Mouse (Mus musculus): ENCODE measurements around the gene Ccdc120. TPM values are rescaled to one million over a fixed set of nuclear protein-coding genes. Genes with fewer than 3 reads are reported as not detected.

Gene Ccdc120
- total and polyA plus RNA-seq, 3 experiments: 0.76 to 10.2 (median 2.3) TPM

DNA sequence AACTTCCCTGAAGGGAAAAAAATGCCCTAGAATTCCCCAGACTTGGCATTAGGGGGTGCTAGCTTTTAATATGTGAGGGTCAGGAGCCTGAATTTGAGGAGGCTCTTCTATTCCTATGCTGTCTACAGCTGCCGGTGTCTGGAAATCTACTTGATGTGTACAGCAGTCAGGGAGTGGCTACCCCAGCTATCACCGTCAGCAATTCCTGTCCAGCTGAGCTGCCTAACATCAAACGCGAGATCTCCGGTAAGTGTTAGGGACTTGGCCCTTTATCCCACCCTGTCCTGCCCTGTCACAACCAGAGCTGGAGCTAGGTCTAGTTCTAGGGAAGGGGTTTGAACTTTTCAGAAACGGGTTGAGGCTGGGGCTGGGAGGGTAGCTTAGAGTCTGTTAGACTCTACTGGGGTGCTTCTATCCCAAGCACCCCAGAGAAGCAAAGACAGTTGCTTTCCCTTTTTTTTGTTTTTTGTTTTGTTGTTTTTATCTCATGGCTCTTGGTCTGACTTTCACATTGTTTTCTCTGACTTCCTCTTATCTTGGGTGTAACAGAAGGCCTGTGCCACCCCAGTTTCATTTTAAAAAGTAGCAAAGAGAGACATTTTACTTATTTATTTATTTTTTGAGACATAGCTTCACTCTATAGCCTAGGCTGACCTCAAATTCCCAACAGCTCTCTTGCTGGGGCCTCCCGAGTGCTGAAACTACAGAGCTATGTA lies 18.8 kb upstream of the Ccdc120 start:
- no peak overlapping the region; the same call in 1 of the 2 replicates for H3K4me3 ChIP-seq (ENCODE audit: low read depth, low read length)
- H3K27me3 ChIP-seq (ENCODE audit: insufficient read depth, low read length): no peaks in the 10 kb centered on the region
- ATAC-seq (ENCODE audit: extremely low read depth, insufficient number of reproducible peaks, low FRiP score, poor library complexity, severe bottlenecking) (peak; percentile 56; the same call in 1 of the 2 replicates), DNase-seq (ENCODE audit: low spot score) (no peak)
- peaks cover 87% of the 10 kb centered on the region for H3K36me3 ChIP-seq (replicated peaks)
- peak; percentile 31; the same call in 1 of the 2 replicates for TF ChIP-seq TAL1 (conservative IDR thresholded peaks at IDR 0.05; ENCODE audit: low read depth, low read length)
- no peak for TF ChIP-seq GATA1 (IDR thresholded peaks at IDR 0.05; ENCODE audit: borderline replicate concordance, low read length)
- TF ChIP-seq POLR2AphosphoS5 (IDR thresholded peaks at IDR 0.05; ENCODE audit: insufficient replicate concordance, low read depth, low read length): no peak
- no peak for TF ChIP-seq GATA2 (IDR thresholded peaks at IDR 0.05; ENCODE audit: borderline replicate concordance, low read depth, low read length)
- TF ChIP-seq CTCF (IDR thresholded peaks at IDR 0.05; ENCODE audit: low read depth, low read length): no peak
- H3K9me3 ChIP-seq (replicated peaks): no peaks in the 10 kb centered on the region
- H3K4me1 ChIP-seq (ENCODE audit: insufficient read depth, low read depth, low read length): peaks cover 68% of the 10 kb centered on the region

DNA sequence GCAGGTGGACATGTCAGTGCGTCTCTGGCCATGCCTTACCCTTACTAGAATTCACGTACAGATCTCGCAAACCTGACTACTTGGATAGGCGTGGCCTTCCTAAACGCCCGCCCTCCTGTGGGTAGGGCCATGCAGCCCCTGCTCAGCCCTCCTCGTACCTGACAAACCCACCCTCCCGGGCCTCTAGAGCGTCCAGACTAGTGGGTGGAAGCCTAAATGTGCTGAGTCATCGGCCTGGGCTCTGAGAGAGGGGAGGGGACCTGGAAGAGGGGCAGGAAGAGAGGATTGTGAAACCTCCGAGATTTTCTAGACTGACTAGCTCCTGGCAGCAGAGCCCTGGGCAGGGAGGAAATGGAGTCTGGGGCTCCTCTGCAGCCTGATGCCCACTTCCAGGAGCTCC lies 15.1 kb upstream of the Ccdc120 start:
- Histone ChIP-seq H3K9me3 (replicated peaks) (no peaks in the 10 kb centered on the region), H3K4me3 (ENCODE audit: low read depth, low read length) (peak overlapping the region; percentile 79; the same call in 1 of the 2 replicates), H3K36me3 (replicated peaks) (peaks cover 51% of the 10 kb centered on the region), H3K4me1 (ENCODE audit: insufficient read depth, low read depth, low read length) (peaks cover 67% of the 10 kb centered on the region), H3K27me3 (ENCODE audit: insufficient read depth, low read length) (no peaks in the 10 kb centered on the region)
- TF ChIP-seq TAL1 (conservative IDR thresholded peaks at IDR 0.05; ENCODE audit: low read depth, low read length) (no peak), GATA1 (IDR thresholded peaks at IDR 0.05; ENCODE audit: borderline replicate concordance, low read length) (no peak), POLR2AphosphoS5 (IDR thresholded peaks at IDR 0.05; ENCODE audit: insufficient replicate concordance, low read depth, low read length) (no peak), CTCF (IDR thresholded peaks at IDR 0.05; ENCODE audit: low read depth, low read length) (no peak), GATA2 (IDR thresholded peaks at IDR 0.05; ENCODE audit: borderline replicate concordance, low read depth, low read length) (no peak)
- ATAC-seq (ENCODE audit: extremely low read depth, insufficient number of reproducible peaks, low FRiP score, poor library complexity, severe bottlenecking): peak; percentile 19; the same call in 1 of the 2 replicates
- DNase-seq (ENCODE audit: low spot score): peak; percentile 39

DNA sequence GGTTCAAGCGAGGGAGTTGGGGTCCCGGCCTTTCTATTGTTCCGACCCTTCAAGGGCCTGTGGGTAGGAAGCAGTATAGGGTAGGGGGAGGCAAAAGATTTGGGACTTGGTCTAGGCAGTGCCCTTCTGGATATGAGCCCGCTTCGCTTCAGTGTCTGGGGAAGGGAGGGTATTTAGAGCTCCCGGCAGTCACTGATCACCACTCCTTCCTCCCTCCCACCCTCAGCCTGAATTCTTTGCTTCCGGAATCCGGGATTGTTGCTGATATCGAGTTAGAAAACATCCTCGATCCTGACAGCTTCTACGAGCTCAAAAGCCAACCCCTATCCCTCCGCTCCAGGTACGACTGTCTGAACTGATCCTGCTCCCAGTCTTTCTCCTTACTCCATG lies 14.6 kb upstream of the Ccdc120 start:
- DNase-seq (ENCODE audit: low spot score) (no peak), ATAC-seq (ENCODE audit: extremely low read depth, insufficient number of reproducible peaks, low FRiP score, poor library complexity, severe bottlenecking) (no peak)
- H3K4me3 ChIP-seq (ENCODE audit: low read depth, low read length): peak overlapping the region; percentile 79; the same call in 1 of the 2 replicates
- TF ChIP-seq CTCF (IDR thresholded peaks at IDR 0.05; ENCODE audit: low read depth, low read length) (no peak), GATA2 (IDR thresholded peaks at IDR 0.05; ENCODE audit: borderline replicate concordance, low read depth, low read length) (no peak), GATA1 (IDR thresholded peaks at IDR 0.05; ENCODE audit: borderline replicate concordance, low read length) (no peak), TAL1 (conservative IDR thresholded peaks at IDR 0.05; ENCODE audit: low read depth, low read length) (no peak), POLR2AphosphoS5 (IDR thresholded peaks at IDR 0.05; ENCODE audit: insufficient replicate concordance, low read depth, low read length) (no peak)
- no peaks in the 10 kb centered on the region for H3K27me3 ChIP-seq (ENCODE audit: insufficient read depth, low read length)
- H3K4me1 ChIP-seq (ENCODE audit: insufficient read depth, low read depth, low read length): peaks cover 63% of the 10 kb centered on the region
- H3K9me3 ChIP-seq (replicated peaks): no peaks in the 10 kb centered on the region
- peaks cover 46% of the 10 kb centered on the region for H3K36me3 ChIP-seq (replicated peaks)

DNA sequence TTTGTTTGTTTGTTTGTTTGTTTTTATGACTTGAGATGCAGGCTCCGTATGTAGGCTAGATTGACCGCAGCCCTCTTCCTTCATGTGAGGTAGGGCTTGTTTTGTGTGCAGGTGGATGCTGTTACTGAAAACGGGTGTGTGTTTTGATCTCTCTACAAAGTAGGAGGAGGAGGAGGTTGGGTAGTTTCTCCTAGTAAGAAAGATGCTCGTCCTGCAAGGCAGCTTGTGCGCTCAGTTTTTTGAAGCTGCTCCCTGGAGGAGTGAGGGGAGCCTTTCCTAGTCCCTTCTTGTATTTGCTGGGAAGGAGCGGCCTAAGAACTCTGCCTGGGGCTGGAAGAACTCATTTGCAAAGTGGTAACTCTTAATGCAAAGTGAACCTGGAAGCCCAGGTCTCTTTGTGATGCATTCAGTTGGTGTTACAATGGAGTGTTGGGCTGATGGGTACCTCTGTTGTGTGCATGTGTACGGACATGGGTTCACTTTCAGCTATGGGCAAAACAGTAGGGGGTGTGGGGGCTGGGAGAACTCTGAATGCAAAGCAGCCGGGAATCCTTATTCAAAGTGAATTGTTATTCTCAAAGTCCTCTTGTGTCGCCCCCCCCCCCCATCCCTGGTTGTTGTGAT lies 14.1 kb upstream of the Ccdc120 start:
- DNase-seq (ENCODE audit: low spot score) (no peak), ATAC-seq (ENCODE audit: extremely low read depth, insufficient number of reproducible peaks, low FRiP score, poor library complexity, severe bottlenecking) (no peak)
- H3K27me3 ChIP-seq (ENCODE audit: insufficient read depth, low read length): no peaks in the 10 kb centered on the region
- peaks cover 41% of the 10 kb centered on the region for H3K36me3 ChIP-seq (replicated peaks)
- TF ChIP-seq POLR2AphosphoS5 (IDR thresholded peaks at IDR 0.05; ENCODE audit: insufficient replicate concordance, low read depth, low read length) (no peak), GATA2 (IDR thresholded peaks at IDR 0.05; ENCODE audit: borderline replicate concordance, low read depth, low read length) (no peak), CTCF (IDR thresholded peaks at IDR 0.05; ENCODE audit: low read depth, low read length) (no peak), TAL1 (conservative IDR thresholded peaks at IDR 0.05; ENCODE audit: low read depth, low read length) (no peak), GATA1 (IDR thresholded peaks at IDR 0.05; ENCODE audit: borderline replicate concordance, low read length) (no peak)
- H3K4me3 ChIP-seq (ENCODE audit: low read depth, low read length): peak overlapping the region; percentile 79; the same call in 1 of the 2 replicates
- H3K4me1 ChIP-seq (ENCODE audit: insufficient read depth, low read depth, low read length): peaks cover 61% of the 10 kb centered on the region
- no peaks in the 10 kb centered on the region for H3K9me3 ChIP-seq (replicated peaks)

DNA sequence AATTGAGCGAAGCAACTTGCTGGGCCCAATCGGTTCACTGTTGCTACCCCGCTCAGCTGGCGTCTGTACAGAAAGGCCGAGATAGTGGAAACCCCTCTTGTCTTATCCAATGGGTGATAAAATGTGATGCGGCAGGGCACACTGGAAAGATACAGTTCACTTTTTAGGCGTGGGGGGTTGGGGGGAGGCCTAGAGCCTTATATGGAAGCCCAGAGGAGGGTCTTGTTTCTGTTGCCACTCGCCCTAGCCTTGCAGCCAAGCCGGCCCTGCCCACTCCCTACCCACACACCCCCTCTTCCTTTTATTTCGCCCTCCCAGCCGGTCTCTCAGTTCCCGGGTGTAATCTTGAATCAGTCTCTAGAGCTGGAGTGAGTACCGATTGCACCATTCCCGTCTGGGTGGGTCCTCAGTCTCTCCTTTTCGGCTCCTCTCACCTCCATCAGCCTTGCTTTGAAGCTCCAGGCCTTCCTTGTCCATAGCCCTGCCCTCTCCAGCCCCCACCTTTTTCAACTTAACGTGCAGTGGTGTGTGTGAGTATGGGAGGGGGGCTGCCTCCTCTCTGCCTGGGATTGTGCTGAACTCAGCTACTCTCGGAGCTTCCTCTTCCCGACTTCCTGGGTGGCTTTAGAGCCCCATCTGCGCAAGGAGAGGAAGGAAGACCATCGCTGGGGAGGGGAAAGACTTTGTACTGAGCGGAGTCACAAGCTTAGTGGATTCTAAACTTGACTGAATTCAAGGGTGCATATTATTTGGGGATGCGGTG lies 13.1 kb upstream of the Ccdc120 start:
- Histone ChIP-seq H3K9me3 (replicated peaks) (no peaks in the 10 kb centered on the region), H3K4me3 (ENCODE audit: low read depth, low read length) (peak overlapping the region; percentile 79), H3K27me3 (ENCODE audit: insufficient read depth, low read length) (no peaks in the 10 kb centered on the region), H3K4me1 (ENCODE audit: insufficient read depth, low read depth, low read length) (peaks cover 54% of the 10 kb centered on the region), H3K36me3 (replicated peaks) (peaks cover 34% of the 10 kb centered on the region)
- TF ChIP-seq GATA1 (IDR thresholded peaks at IDR 0.05; ENCODE audit: borderline replicate concordance, low read length) (no peak), POLR2AphosphoS5 (IDR thresholded peaks at IDR 0.05; ENCODE audit: insufficient replicate concordance, low read depth, low read length) (no peak), CTCF (IDR thresholded peaks at IDR 0.05; ENCODE audit: low read depth, low read length) (no peak), GATA2 (IDR thresholded peaks at IDR 0.05; ENCODE audit: borderline replicate concordance, low read depth, low read length) (no peak), TAL1 (conservative IDR thresholded peaks at IDR 0.05; ENCODE audit: low read depth, low read length) (no peak)
- ATAC-seq (ENCODE audit: extremely low read depth, insufficient number of reproducible peaks, low FRiP score, poor library complexity, severe bottlenecking) (no peak), DNase-seq (ENCODE audit: low spot score) (peak; percentile 34)

DNA sequence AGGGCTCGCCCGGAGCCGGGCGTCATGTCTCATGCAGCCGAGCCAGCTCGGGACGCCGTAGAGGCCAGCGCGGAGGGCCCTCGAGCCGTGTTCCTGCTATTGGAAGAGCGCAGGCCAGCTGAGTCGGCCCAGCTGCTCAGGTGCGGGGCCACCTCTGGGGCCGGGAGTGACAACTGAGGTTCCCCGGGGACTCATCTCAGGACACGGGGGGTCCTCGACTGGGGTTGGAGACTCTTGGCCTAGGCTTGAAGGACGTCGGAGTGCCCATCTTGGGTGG lies 12.2 kb upstream of the Ccdc120 start:
- Histone ChIP-seq H3K9me3 (replicated peaks) (no peaks in the 10 kb centered on the region), H3K4me1 (ENCODE audit: insufficient read depth, low read depth, low read length) (peaks cover 47% of the 10 kb centered on the region), H3K36me3 (replicated peaks) (peaks cover 25% of the 10 kb centered on the region), H3K4me3 (ENCODE audit: low read depth, low read length) (peak overlapping the region; percentile 79), H3K27me3 (ENCODE audit: insufficient read depth, low read length) (no peaks in the 10 kb centered on the region)
- ATAC-seq (ENCODE audit: extremely low read depth, insufficient number of reproducible peaks, low FRiP score, poor library complexity, severe bottlenecking) (no peak), DNase-seq (ENCODE audit: low spot score) (no peak)
- no peak for TF ChIP-seq TAL1 (conservative IDR thresholded peaks at IDR 0.05; ENCODE audit: low read depth, low read length)
- no peak for TF ChIP-seq POLR2AphosphoS5 (IDR thresholded peaks at IDR 0.05; ENCODE audit: insufficient replicate concordance, low read depth, low read length)
- no peak for TF ChIP-seq GATA2 (IDR thresholded peaks at IDR 0.05; ENCODE audit: borderline replicate concordance, low read depth, low read length)
- no peak for TF ChIP-seq GATA1 (IDR thresholded peaks at IDR 0.05; ENCODE audit: borderline replicate concordance, low read length)
- TF ChIP-seq CTCF (IDR thresholded peaks at IDR 0.05; ENCODE audit: low read depth, low read length): no peak
